Mouse (Mus musculus): ENCODE data around the gene Tollip.

The Tollip gene

DNA sequence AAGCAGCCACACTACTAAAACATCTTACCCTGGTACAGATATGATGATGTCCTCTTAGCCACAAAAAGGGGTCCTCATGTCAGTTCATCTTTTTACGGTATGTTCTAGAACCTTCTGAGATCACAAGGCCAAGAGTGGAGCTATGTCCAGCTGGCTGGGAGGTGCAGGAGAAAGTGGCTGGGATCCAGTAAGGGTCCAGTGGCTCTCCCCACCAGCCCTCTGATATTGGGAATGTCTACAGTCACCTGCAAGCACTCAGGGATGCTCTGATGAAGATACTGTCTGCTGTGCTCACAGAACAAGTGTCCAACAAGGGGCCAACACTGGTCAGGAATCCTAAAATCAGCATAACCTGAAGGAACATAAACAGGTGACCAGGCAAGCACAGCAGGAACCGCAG is at the start of gene Tollip:
Gene Tollip, minus strand, starts transcription at position 101 of the 400 bp plus-strand sequence.
- in situ Hi-C loops (cut with MboI, MseI), result no loop called here

DNA sequence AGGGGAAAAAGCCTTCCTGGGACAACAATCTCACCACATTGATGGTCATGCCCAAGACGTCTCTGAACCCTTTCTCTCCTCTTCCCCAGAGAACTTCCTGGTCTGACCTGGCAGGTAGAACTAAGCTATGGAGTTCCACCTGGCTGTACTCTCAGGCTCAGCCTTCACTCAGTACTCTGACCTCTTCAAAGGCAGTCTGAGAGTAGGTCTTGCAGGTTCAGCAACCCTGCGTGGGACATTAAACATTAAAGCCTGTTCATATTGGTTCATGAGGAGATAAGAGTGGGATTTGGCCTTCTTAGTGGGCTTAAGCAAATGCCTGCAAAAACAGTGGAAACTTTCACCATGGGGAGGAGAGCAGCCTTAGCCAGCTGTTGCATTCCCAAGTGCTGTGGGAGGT is 48.0 kb upstream of the Tollip start:
- in situ Hi-C loops (cut with MboI, MseI), result no loop called here

DNA sequence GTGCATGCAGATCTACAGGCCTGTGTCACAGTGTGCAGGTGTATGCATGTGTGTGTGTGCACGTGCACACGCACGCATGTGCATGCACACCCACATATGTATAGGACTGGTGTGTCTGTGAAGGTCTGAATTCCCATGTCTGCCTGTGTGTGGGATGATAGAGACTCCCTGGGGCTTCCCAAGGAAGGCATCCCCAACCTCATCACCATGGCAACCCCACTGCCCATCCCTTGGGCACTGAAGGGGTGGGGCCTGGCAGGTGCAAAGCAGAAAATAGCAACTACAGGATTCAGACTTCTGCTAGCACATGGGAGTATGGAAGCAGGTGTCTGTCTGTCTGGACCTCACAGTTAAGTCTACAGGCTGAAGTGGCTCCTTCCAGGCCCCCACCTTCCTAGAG is 44.2 kb upstream of the Tollip start:
- in situ Hi-C loops (cut with MboI, MseI), result no loop called here

DNA sequence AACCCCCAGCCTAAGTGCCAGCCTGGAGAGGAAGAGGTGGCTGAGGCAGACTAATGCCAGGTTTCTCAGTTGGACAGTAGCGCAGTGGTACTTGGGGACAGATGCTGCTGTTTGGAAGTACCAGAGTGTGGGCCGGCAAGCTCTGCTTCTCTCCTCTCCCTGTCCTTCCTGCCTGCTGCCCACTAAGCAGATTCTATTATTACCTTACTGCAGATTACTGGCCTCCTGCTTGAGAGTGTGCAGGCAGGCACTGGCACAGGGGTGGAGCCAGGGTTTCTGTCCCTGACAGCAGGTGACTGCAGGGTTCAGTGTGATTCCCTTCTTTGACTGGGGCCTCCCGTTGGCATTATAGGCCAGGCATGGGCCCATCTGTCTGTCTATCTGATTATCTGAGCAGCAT is 43.2 kb upstream of the Tollip start:
- in situ Hi-C loops (cut with MboI, MseI), result no loop called here

DNA sequence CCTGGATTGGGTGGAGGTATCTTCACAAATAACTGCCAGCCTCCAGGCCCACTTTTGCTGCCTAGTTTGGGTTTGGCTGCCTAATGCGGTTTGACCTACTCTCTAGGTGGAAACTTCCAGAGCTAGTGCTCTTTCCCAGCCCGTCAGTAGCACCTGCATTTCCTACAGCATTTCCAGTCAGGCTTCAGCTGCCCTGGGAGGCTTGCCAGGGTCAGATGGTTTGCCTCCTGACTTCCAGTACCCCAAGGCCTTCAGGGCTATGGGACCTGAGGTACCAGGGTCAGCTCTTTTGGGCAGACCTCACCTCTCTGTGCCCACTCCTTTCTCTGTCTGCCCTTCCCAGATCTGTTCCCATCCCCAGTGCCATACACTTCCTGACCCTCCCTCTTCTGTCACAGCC is 42.6 kb upstream of the Tollip start:
- in situ Hi-C loops (cut with MboI, MseI), result no loop called here

DNA sequence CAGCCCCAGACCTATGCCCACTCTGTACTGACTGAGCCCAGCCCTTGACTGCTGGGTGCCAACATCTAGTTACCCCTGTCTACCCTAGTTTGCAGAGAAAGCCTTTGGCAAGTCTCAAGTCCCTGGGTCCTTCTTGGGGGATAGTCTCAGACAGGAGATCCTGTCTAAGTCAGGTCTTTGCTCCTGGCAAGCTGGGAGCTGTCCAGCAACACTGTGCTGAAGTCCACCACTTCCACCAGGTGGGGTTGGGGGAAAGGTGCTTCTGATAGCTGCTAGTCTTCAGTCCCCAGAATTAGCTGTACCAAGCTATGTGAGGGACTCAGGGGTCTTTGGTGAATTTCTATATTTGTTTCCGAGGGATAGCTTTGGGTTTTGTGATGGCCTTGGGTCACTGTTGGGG is 40.8 kb upstream of the Tollip start:
- in situ Hi-C loops (cut with MboI, MseI), result no loop called here

DNA sequence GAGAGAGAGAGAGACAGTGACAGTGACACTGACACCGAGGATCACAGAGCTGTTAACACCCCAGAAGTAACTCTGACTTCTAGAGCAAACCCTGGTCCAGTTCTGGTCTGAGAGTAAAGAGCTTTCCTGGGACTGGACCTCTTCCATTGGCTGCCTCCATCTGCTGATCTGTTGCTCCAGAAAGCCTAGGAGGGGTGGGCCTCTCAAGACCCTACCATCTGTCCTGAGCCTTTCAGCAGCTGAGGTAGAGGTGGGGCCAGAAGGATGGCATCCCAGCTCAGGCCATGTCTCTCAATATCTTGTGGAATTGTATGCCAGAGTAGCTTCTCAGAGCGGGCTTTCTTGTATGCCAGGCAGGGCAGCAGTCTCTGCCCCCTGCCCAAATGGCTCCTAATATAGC is 39.9 kb upstream of the Tollip start:
- in situ Hi-C loops (cut with MboI, MseI), result no loop called here

DNA sequence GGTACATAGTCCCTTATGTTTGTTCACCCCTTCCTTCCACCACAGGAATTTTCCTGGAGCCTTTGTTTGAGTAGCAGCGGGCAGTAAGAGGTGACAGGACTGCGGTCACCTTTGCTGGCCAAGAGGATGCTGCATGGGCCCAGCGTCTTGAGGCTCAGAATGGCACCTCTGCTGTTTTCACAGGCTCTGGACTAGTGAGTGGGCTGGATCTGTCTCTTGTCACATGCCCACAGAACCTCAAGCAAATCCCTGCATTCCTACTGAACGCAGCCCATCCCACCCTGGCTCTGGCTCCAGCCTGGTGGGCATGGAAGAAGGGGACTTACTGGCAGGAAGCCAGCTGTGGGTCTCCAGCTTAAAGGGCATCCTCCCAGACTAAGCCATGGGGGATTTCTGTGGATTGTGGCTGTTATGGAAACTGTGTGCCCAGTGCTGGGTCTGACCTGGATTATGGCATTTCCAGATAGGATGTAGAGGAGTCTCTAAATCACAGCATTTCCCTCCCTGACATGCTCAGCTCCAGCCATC is 39.3 kb upstream of the Tollip start:
- in situ Hi-C loops (cut with MboI, MseI), result no loop called here

DNA sequence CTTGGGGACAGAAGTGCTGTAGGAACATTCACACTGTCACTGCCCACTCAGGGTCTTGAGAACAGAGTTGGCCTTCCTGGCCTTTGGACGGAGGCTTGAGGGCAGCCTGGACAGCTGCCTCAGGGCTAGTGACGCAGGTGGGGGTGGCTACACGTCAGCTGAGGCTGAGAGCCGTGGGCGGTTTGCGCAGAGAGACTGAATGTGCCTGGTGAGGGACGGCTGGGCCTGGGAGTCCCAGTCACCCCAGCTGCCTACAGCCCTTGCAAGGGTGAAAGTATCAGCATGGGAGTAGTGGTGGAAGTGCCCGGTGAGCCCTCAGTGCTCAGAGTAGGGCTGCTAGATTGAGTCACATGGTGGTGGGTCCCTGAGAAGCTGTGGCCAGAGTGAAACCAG is 37.9 kb upstream of the Tollip start:
- in situ Hi-C loops (cut with MboI, MseI), result no loop called here

DNA sequence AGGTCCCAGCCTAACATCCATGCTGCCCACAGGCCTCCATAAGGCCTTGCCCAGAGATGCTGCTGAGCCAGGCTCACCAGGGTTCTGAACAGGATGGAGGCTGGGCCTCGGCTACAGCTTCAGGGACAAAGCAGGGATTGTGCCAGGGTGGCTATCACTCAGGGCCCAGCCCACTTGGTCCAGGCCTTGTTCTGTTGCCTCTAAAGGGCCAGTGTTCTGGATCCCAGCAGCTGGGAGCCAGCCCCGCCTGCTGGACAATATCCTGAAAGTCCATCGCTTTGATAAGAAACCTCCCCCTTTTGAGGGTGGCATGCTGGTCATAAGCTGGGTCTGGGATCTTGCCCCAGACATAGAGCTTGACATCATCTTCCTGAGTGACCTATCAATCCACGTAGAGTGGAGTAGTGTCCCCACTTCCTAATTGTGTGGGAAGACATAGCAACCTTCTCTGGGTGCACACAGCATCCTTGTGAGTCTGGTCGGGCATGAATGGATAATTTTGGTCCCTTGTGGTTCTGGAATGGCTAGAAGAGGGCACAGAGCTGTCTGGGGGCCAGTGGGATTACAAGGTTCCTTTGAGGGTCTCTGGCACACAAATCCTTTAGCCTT is 37.4 kb upstream of the Tollip start:
- in situ Hi-C loops (cut with MboI, MseI), result no loop called here

DNA sequence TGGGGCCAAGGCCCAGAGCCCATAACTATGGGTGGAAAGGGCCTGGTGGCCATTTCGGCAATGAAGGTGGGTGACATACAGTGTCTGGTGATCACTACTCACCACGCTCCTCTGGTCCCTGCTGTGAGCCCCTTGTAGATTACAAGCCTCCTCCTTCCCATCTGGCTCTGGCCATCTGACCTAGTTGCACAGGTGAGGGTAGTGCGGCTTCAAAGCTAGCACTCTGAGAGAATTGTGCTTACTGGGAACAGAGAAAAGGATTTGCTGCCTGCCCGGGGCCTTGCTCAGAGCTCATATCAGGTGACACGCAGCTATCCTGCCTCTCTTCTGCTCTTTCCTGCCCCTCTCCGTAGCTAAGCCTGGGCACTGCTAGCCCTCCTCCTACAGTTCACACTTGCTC is 35.3 kb upstream of the Tollip start:
- in situ Hi-C loops (cut with MboI, MseI), result no loop called here

DNA sequence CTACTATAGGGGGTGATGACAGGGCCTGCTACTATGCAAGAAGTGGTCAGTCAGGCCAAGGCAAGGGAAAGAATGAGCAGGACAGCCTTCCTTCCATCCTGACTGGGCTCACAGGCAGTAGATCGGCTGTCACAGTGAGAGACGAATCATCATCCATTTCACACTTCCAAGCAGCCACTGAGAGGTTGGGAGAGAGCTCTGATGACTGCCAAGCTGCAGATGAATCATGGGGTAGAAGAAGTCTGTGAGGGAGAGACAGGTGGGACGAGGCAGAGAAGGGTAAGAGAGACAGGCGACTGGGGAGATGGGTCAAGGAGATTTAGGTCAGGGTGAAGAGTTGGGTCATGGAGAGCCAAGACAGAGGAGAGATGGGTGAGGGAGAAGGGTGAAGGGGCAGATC is 34.6 kb upstream of the Tollip start:
- in situ Hi-C loops (cut with MboI, MseI), result no loop called here

DNA sequence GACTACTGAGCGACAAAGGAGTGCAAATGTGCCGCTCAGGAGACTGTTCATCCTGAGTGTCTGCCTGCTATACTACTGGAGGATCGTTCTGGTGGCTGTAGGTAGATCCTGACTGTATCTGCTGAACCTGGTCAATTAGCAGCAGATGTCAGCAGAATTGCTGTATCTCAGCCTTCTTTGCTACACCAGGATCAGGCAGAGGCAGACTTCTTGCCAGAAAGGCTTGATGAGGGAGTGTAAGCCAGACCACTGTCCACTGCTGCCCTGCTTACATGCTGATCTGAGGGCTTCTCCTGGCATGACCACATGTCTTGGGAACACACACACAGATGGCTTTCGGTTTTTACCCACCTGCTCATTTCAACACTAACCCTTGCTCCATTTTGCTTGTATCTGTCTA is 33.5 kb upstream of the Tollip start:
- in situ Hi-C loops (cut with MboI, MseI), result no loop called here

DNA sequence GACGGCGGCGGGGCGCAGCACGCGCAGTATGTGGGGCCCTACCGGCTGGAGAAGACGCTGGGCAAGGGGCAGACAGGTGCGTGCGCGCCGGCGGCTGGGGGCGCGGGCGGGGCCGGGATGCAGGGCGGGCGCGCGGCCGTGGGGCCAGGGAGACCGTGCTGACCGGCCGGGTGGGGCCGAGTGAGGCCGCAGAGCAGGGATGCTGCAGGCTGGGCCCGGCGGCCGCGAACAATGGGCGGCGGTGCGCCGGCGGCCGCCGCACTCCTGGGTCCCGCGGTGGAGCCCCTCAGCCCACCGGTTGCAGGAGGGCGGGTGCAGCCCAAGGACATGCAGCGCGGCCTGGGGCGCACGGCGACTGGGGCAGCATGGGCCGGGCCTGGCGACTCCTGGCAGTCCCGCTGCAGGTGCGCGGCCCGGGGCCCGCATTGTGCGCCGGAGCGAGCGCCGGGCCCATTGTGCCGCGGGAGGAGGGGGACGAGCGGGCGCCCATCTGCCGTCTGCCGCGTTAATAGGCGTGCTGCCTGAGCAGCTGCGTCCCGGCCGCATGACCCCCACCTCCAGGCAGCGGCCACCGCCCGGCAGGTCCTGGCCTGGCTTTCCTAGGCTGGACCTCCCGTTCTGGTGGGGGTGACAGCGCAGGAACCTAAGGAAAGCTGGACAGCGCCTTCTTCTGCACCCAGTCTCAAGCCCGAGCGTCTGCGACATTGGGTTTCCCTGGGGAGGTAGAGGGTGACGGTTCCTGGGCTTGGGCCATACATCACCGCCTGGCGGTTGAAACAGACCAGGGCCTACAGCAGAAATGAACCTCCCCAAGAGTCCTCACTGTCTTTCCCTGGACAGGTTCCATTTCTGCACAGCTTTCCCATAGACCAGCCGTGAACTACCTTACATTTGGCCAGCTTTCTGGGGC is 32.1 kb upstream of the Tollip start:
- in situ Hi-C loops (cut with MboI, MseI), result no loop called here

DNA sequence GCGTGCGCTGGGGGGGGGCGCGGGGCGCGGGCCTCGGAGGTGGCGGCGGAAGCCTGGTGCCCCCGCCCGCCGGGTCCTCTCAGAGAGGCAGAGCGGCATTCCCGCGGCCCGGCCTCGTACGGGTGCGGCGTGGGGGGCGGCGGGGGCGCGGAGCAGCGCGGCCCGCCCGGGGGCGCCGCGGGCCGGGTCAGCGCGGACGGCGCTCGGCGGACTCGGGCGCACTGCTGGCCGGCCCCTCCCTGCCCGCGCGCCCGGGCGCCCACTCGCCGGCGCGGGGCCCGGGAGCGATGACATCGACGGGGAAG is 31.4 kb upstream of the Tollip start:
- in situ Hi-C loops (cut with MboI, MseI), result no loop called here

DNA sequence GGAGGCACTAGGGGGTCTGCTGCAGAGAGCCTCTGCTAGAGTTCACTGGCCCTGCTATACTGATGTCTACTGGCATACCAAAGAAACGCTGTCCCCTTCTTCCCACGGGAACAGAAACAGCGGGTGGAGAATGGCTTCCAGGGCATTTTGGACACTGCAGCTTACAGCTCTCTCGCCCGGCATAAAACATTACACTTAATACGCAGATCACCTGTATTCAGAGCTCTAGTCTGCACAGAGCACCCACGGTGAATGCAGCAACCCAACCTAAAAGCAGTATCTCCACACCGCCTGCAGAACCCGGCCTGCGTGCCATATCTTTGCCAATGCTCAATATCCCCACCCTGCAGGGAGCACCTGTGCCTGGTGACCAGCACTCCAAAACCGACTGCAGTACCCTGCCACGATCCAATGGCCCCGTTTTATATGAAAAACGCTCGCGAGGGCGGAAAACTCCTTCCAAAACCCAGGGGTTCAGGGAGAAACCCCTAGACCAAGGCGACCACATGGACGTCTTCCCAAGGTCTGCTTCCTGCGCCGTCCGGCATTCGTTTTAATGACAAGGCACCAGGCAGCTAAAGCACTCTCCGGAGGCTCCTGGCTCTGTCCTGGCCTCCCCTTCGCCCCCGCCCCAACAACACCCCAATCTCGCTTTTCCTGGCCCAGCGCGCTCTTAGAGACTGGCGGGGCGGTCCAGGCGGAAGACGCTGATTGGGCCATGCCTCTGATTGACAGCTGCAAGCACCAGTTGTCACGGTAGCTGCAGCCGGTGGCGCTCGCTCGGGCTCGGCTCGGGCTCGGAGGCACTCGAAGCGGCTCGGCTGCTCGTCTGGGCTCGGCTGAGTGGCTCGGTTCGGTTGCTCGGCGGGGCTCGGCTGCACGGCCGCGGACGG is 30.8 kb upstream of the Tollip start, which contains the start of gene Brsk2:
Gene Brsk2, plus strand, starts transcription at position 846 of the 893 bp plus-strand sequence.
- in situ Hi-C loops (cut with MboI, MseI), result no loop called here

DNA sequence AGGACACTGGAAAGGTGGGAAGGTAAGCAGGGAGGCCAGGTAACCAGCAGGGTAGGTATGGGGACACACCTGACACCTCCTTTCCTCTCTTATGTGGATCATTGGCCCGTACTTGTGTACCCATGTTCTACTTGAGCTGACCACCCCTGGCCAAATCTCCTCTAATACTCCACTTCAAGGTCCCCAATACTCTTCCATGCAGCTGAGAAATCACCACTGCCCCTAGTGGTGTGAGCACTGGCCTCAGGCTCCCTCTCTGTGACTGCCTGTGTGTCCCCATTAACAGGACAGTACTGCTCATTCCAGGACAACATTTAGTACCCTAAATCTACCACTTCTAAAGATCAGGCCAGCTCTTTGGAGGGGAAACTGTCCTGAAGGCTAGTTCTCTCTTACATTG is 29.7 kb upstream of the Tollip start:
- in situ Hi-C loops (cut with MboI, MseI), result no loop called here

DNA sequence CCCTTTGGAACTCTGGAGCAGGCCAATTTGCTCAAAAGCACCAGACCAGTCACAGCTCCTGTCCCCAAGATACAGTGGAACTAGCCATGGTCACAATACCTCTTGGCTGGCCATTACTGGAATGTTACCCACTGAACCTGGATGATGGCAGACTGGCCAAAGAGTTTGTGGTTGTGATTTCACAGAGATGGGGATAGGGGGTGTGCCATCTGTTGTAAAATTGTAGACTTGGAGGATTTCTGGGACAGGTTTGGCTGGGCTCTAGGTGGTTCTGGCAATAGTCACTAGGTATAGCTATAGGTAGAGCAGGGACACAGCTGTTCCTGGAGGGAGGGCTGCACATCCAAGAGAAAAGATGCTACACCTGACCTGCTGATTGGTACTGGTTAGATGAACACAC is 29.2 kb upstream of the Tollip start:
- in situ Hi-C loops (cut with MboI, MseI), result no loop called here

DNA sequence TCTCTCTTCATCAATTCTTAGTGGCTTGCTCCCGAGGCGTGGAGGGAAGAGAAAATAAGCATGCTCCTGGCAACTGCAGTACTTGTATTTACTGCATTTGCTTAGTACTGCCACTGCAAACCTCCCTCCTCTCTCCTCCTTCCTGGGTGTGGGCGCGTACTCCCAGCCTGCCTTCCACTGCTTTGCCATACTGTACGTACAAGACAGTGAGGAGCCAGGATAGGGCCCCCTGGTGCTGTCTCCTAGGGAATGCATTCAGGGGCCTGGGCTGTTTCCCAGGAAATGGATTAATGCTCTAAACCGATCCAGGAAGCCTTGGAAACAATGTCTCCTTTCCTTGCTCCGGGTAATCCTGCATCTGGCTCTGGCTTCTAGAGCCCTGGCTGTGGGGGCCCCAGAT is 27.6 kb upstream of the Tollip start:
- in situ Hi-C loops (cut with MboI, MseI), result no loop called here

DNA sequence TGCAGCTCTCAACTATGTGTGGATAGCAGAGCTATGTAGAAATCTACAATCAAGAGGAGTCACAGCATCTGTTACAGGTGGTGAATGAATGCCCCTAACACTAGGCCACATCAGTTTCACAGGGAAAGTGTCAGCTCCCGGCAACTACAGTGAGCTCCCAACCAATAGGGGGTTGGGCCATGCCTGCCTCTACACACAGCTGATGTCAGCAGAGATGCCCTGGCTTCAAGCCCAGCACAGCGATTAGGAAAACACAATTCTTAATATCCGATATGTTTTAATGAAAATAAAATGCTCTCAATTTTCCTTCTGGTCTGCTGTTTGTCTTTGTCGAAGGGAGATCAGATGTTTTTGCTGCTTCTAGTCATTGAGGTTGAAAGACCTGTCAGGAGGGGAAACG is 25.1 kb upstream of the Tollip start:
- in situ Hi-C loops (cut with MboI, MseI), result no loop called here

DNA sequence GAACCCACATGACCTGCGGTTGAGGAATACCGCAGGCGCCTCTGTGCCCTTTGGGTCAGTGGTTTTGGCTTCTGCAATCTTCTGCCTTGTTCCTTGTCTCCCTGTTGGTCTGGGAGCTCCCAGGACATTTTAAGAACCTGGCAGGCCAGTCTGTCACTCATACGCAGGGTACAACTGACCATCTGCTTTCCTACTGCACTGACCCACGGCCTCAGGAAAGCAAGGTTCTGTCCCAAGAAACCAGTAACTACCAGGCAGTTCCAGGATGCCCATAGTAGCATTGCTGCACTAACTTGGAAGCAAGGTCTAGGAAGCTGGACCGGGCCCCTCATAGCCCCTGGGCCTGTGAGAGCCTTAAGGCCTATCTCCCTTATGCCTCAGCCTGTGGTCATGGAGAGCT is 16.6 kb upstream of the Tollip start:
- in situ Hi-C loops (cut with MboI, MseI), result no loop called here
